ENCODE assay signal across 15 mouse cellular contexts in the genomic region with DNA sequence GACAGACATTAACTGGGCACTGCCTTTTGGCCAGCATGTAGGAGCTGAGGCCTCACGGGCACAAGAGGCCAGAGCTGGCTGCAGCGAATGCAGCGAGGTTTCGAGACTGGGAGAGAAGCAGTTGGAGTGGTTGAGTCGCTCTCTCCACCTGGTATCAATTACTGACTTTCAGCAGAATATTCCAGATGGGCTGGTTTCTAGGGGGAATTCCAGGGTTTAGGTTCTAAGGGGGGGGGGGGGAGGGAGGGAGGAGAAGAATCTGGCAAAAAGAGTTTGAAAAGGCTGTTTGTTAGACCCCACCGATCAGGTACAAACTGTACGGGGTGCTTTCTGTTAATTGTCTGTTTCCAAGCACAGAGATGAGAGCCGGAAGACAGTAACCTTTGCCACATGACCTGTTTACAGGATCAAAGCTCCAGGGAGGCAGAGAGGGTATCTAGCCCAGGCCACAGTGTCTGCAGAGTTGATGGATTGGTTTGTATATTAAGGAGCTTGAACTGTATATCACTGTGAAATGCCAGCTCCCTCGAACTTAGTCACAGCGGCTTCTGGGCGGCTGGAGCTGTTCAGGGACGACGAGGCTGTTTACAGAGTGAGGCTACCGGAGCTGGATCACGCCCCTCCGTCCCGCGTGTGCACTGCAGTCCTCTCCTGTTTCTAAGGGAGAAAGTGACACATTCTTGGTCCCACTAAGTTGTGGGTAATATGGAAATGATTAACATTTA. TPM values are rescaled to one million over a fixed set of nuclear protein-coding genes. Genes with fewer than 3 reads are reported as not detected.
DNase-seq lines count a peak whose midpoint lies in the region; ATAC-seq lines count a peak whose summit lies in the region.
"Had no signal": no experiment of that assay in that cellular context is flagged by ENCODE, and none has a peak within 500 bp of the region (broad histone marks: within the 10 kb centered on the region; RNA-seq: fewer than 3 reads in every experiment).

No protein-coding gene starts in this region.

- H3K4me2 ChIP-seq in kidney, embryonic 15.5 days = peak overlapping the region; percentile 20
- H3K4me2 ChIP-seq in embryonic facial prominence, embryonic 12.5 days (replicated peaks) = peak overlapping the region; percentile 36
- H3K4me2 ChIP-seq in limb, embryonic 15.5 days = peak overlapping the region; percentile 32; the same call in 1 of the 2 replicates
- H3K4me2 ChIP-seq: forebrain, embryonic 12.5 days had no signal

- H3K9me3 ChIP-seq in kidney, embryonic 15.5 days (replicated peaks) = no peaks in the 10 kb centered on the region
- 0 out of 2 replicates have a peak, but pooled peaks cover 4% of the 10 kb centered on the region for H3K9me3 ChIP-seq in embryonic facial prominence, embryonic 12.5 days
- H3K9me3 ChIP-seq in limb, embryonic 15.5 days = no peaks in the 10 kb centered on the region
- H3K9me3 ChIP-seq: forebrain, embryonic 12.5 days; midbrain, embryonic 10.5 days had no signal

- DNase-seq in adrenal gland, adult (ENCODE audit: inconsistent age in 2 of 2, low spot score in 1 of 2) = peak; percentile 24 to 52
- no peak for DNase-seq in adrenal gland, postnatal 4 days (ENCODE audit: low spot score in 2 of 2)
- no peak for DNase-seq in kidney, adult 8-10 months
- no peak for DNase-seq in gastrocnemius, postnatal 25 days
- DNase-seq: cerebellum, adult 2 months; kidney, adult 9 months had no signal

- H3K4me3 ChIP-seq in kidney, embryonic 15.5 days (replicated peaks) = no peak overlapping the region
- H3K4me3 ChIP-seq in embryonic facial prominence, embryonic 12.5 days = no peak overlapping the region
- no peak overlapping the region for H3K4me3 ChIP-seq in limb, embryonic 15.5 days
- H3K4me3 ChIP-seq: forebrain, embryonic 12.5 days; midbrain, embryonic 10.5 days had no signal

- H3K9ac ChIP-seq in kidney, embryonic 15.5 days = no peak overlapping the region
- H3K9ac ChIP-seq in embryonic facial prominence, embryonic 12.5 days = no peak overlapping the region
- H3K9ac ChIP-seq in limb, embryonic 15.5 days = no peak overlapping the region
- H3K9ac ChIP-seq: forebrain, embryonic 12.5 days; liver, embryonic 14.5 days had no signal

- H3K27ac ChIP-seq in kidney, embryonic 15.5 days = no peak overlapping the region
- H3K27ac ChIP-seq in embryonic facial prominence, embryonic 12.5 days = peak overlapping the region; percentile 94
- H3K27ac ChIP-seq in limb, embryonic 15.5 days = 0 out of 2 replicates have a peak overlapping the region, but pooled peaks have one; percentile 11
- H3K27ac ChIP-seq: forebrain, embryonic 12.5 days; liver, embryonic 14.5 days; midbrain, embryonic 10.5 days had no signal

- WGBS in kidney, embryonic 15.5 days = 18% methylated on average over 18 of the region's 18 CpGs
- 13% methylated on average over 18 of the region's 18 CpGs for WGBS in embryonic facial prominence, embryonic 12.5 days
- 10% methylated on average over 18 of the region's 18 CpGs for WGBS in limb, embryonic 15.5 days

- H3K27me3 ChIP-seq in kidney, embryonic 15.5 days = no peaks in the 10 kb centered on the region
- H3K27me3 ChIP-seq in embryonic facial prominence, embryonic 12.5 days = no peaks in the 10 kb centered on the region
- no peaks in the 10 kb centered on the region for H3K27me3 ChIP-seq in limb, embryonic 15.5 days
- H3K27me3 ChIP-seq: forebrain, embryonic 12.5 days had no signal

- no peaks in the 10 kb centered on the region for H3K36me3 ChIP-seq in kidney, embryonic 15.5 days
- H3K36me3 ChIP-seq in embryonic facial prominence, embryonic 12.5 days = no peaks in the 10 kb centered on the region
- no peaks in the 10 kb centered on the region for H3K36me3 ChIP-seq in limb, embryonic 15.5 days
- H3K36me3 ChIP-seq: forebrain, embryonic 12.5 days; midbrain, embryonic 10.5 days had no signal

- peaks cover 19% of the 10 kb centered on the region for H3K4me1 ChIP-seq in kidney, embryonic 15.5 days
- peaks cover 14% of the 10 kb centered on the region for H3K4me1 ChIP-seq in embryonic facial prominence, embryonic 12.5 days
- H3K4me1 ChIP-seq in limb, embryonic 15.5 days = peaks cover 8% of the 10 kb centered on the region
- H3K4me1 ChIP-seq: forebrain, embryonic 12.5 days; midbrain, embryonic 10.5 days had no signal

- ATAC-seq in kidney, embryonic 15.5 days (replicated peaks; ENCODE audit: low FRiP score) = peak; percentile 81
- ATAC-seq in embryonic facial prominence, embryonic 12.5 days (ENCODE audit: insufficient number of reproducible peaks, insufficient read depth, low FRiP score, low TSS enrichment) = no peak; the same call in 1 of the 2 replicates
- ATAC-seq in limb, embryonic 15.5 days (ENCODE audit: insufficient number of reproducible peaks, low FRiP score, low TSS enrichment, low read depth) = 0 out of 2 replicates have a peak, but pooled peaks have one; percentile 46
- no peak for ATAC-seq in megakaryocyte progenitor cell, adult 5-6 weeks (replicated peaks; ENCODE audit: poor library complexity)
- ATAC-seq: activated CD4-positive, CD25-positive, alpha-beta regulatory T cell, adult 4 months had no signal

RNA-seq across cellular contexts. Expression of a gene that starts 51.3 kb away (rescaled TPM):
- total RNA-seq in adrenal gland, postnatal 4 days (2021) = 10 to 100 TPM; 27.1 to 29.6 TPM
- 16.3 and 18.9 TPM in 2 replicates for polyA plus RNA-seq in kidney, embryonic 15.5 days (2015; fragmentation: Nextera tagmentation; extraction: Ambion mirVana)
- 72.9 and 74.1 TPM in 2 replicates for polyA plus RNA-seq in embryonic facial prominence, embryonic 12.5 days (2016; fragmentation: Nextera tagmentation; extraction: Ambion mirVana)
- 11.0 and 12.2 TPM in 2 replicates for polyA plus RNA-seq in limb, embryonic 15.5 days (2015; fragmentation: Nextera tagmentation; extraction: Ambion mirVana)
- 0.05 and 0.20 TPM in 2 replicates for total RNA-seq in megakaryocyte progenitor cell, adult 5-6 weeks (2015)
- total RNA-seq in megakaryocyte progenitor cell, adult 5-6 weeks (2017) = 0.21 and 0.30 TPM in 2 replicates
- 1 to 10 TPM; 5.9 to 6.5 TPM for total RNA-seq in gastrocnemius, postnatal 25 days (2021)
- total RNA-seq: neutrophil, adult 5-6 weeks had no signal

Comparison
In these comparisons a context has a peak if more than half of its experiments do, and no peak if none do; other contexts are left out.
1. DNase-seq: peak in adrenal gland, adult (2 of 2); none in adrenal gland, postnatal 4 days (0 of 2), kidney, adult 8-10 months (0 of 2) and gastrocnemius, postnatal 25 days (single experiment).
2. ATAC-seq: peak in kidney, embryonic 15.5 days (single experiment) and limb, embryonic 15.5 days (single experiment); none in embryonic facial prominence, embryonic 12.5 days (single experiment) and megakaryocyte progenitor cell, adult 5-6 weeks (single experiment).
3. RNA of a gene that starts 51.3 kb away (total RNA-seq): 27.1 to 29.6 TPM in adrenal gland, postnatal 4 days and 5.9 to 6.5 TPM in gastrocnemius, postnatal 25 days; 0.05 to 0.30 TPM in megakaryocyte progenitor cell, adult 5-6 weeks; every median in the first group is over 4 times any median in the second.
4. Peak in every context shown above with its lines, with median percentiles within 50 percentile points of each other: H3K4me2 ChIP-seq.